Mouse (Mus musculus): ENCODE results near the gene Maff.
A peak's percentile ranks its signal among the peaks of the same experiment; 100 is the strongest.

Maff gene

DNA sequence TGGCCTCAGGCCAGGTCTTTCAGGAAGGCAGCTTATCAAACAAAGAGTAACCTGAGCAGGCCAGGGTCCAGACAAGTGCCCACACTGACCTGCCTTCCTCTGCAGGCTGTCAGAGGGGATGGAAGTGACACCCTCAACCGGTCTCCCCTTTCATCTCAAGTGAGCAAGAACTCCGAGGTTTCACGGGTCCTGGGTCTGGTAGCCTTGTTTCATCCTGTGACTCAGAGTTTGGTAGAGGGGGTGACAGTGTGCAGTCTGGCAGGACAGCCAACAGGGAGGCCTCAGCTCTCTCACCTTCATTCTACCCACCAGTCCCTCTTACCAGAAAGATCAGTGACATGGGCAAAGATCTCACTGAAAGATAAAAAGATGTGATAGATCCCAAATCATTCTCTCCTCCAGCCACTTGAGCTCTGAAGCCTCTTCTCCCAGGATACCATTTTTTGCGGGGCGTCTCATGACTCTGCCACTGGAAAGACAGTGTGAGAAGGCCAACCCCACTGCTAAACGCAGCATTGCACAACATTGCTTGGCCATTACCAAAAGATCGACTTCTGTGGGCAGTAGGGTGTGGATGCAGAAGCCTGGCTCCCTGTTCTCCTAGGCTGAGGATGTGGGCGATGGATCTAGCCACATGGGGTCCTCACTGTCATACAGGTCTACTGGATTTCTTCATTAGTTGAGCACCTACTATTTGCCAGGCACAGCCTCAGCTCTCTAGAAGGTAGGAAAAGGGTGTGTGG, at the start of gene Maff:
Maff (plus strand) TSS at position 571 of the 743 bp plus-strand sequence.
- no peak for DNase-seq (ENCODE audit: low read depth)

DNA sequence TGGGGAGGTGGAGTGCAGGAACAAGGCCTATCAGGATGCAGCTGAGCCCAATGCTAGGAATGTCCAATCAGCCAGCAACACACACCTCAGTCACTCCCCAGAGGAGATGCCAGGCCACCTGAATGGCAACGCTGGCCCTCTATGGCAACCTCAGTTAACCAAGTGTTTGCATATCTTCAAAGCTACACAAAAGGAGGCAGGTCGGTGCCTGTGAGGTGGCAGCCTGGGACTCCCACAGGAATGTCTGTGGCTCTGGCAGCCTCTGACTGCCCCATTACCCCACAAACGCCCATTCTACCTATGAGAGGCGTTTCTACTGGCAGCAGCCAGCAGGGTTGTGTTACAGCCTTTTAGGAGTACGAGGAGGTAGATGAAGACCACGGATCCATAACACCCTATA, 47.9 kb upstream of the Maff start:
- no peak for DNase-seq (ENCODE audit: low read depth)

DNA sequence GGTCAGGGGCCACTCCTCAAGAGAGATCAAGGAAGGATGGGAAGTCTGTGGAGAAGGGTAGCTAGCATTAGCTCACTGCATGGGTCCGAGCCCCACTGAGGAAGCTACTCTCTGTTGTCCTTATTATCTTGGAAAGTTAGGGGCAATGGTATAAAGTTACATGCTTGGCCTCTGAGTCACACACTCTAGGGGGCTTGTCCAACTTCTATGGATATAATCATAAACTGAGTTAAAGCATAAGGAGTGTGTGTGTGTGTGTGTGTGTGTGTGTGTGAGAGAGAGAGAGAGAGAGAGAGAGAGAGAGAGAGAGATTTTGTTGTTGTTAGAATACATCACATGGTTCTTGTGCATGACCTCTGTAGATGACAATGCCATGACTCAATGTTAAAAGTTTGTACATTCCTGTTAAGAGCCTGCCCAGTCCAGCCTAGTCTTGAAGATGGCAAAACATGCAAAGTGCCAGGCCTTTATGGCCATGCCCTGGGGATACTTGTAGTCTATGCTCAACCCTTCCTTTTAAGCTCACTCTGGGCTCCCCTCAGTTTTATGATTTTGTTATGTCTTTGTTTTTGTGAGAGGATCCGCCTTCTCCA, 46.8 kb upstream of the Maff start:
- peak; percentile 19 for DNase-seq (ENCODE audit: low read depth)

DNA sequence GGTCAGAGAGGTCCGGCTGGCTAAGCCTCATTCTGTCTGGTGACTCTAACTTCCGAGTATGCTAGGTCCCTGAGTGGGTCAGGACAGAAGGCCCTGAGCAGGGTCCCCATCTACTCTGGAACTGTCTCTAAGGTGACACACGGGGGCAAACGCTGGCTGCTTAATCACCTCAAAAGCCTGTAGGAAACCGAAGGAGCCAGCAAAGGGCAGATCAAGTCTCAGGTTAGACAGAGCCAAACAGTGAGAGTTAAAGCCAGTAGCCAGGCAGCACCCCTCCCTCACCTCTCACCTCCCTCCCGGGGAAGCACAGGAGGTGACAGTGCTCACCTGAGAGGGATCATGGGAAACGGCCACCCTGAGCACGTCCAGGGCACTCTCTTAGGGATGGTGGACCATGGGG, 42.7 kb upstream of the Maff start:
- no peak for DNase-seq (ENCODE audit: low read depth)

DNA sequence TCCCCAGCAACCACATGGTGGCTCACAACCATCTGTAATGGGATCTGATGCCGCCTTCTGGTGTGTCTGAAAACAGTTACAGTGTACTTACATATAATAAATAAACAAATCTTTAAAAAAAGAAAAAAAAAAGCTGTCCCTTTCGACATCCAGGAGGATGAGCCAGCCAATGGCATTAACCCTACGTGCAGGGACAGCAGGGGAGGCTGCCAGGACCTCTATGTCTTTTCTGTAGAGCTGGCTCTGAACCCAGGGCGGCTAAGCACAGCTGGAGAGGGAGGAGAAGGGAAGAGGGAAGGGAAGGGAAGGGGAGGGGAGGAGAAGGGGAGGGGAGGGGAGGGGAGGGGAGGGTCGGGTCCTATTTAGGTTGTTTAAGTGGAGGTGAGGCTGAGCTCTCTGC, 41.6 kb upstream of the Maff start:
- no peak for DNase-seq (ENCODE audit: low read depth)

DNA sequence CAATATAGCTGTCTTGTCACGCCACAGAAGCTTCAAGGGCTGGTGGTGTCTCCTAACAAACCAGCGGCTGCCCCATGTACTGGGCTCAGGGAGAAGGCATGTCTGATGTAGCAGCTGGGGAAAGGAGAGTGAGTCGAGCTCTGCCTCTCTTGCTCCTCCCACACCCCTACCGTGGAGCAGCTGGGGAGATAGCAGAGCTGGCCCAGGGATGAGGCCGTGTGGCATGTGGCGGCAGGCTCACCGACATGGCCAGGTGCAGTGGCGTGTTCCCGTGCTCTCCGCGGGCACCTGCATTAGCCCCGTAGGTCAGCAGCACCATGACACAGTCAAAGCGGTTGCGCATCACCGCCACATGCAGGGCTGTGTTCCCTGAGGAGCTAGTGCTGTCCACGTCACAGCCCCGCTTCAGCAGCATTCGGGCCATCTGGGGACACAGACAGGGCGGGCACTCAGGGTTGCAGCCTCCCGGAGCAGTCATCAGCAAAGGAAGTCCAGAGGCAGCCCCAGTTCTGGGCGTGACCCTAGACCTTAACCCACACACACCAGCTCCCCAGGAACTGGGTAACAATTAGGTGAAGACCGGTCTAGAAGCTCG, 40.3 kb upstream of the Maff start:
- DNase-seq (ENCODE audit: low read depth): no peak

DNA sequence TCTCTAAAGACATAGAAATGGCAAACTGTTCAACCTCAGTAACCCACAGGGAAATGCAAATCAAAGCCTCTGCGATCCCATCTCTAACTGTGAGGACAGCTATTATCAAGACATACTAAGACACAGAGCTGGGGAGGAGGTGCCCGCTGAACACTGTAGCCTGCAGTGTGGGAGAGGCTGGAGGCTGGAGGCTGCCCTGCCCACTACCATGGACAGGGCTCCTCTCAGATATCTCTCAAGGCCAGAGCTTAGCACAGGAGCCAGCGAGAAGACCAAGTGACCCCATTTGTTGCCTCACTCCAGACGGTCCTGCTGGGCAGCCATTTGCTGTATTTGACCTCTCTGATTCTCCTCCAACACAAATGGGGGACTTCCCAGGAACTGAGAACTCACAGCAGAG, 38.6 kb upstream of the Maff start:
- no peak for DNase-seq (ENCODE audit: low read depth)

DNA sequence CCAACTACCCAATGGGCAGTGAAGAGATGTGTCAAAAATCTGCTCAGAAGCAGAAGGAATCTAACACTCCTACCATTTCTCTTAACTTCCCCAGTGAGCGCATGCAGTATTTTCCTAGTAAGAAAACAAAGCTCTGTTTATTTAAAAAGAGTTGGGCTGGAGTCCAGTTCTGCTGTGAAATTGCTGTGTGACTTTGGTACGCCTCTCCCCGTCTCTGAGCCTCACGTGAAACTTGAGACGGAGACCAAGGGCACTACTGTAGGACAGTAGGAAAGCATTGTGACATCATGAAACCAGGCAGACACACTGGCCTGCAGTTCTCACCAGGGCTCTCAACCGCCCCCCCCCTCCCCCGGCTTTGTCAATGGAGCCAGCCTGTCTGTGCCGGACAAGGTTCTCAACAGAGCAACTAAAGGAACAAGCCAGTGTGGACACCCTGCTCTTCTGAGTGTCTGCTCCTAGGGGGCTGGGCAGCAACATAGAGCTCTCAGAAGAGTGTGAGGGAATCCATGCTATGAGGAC, 32.5 kb upstream of the Maff start:
- no peak for DNase-seq (ENCODE audit: low read depth)

DNA sequence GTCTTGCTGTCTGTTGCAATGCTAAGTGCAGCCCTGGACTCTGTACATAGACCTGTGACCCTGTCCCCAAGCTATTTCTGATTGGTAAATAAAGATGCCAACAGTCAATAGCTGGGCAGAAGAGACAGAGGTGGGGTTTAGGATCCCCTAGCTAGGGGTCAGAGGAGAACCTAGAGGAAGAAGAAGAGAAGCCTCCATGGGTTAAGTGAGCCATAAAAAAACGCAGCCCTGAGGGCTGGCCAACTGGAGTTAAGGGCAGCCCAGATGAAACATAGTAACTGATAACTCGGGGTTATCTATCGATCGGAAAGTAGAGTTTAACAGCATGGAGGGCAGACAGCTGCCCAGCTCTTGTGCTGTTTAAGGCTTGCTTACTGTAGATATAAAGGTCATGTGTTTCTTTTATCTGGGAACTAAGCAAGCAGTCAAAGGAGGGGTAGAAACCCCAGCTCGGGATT, 24.7 kb upstream of the Maff start:
- DNase-seq (ENCODE audit: low read depth): no peak

DNA sequence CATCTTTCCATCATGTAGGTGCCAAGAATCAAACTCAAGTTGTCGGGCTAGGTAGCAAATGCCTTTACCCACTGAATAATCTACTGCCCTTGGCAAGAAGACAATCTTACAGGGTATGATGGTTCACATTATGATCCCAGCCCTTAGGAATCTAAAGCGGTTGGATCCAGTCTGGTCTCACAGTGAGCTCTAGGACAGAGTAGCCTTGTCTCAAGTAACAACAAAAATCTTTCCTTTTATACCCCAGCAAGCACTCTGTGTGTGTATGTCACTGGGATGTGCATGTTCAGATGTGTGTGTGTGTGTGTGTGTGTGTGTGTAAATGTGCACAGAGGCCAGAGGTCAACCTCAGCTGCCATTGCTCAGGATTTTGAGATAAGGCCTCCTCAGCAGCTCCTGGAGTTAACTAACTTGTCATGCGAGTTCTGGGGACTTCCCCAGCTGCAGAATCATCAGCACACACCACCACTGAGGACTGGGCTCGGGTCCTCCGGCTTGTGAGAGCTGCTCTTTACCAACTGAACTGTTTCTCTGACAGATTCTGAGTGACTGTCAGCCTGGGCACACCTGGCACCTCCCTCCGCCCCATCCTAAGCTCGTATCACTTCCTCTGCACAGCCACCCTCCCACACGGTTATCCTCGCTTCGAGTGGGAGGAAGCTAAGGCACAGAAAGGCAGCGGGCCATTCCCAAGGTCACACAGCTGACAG, 24.0 kb upstream of the Maff start:
- DNase-seq (ENCODE audit: low read depth): no peak

DNA sequence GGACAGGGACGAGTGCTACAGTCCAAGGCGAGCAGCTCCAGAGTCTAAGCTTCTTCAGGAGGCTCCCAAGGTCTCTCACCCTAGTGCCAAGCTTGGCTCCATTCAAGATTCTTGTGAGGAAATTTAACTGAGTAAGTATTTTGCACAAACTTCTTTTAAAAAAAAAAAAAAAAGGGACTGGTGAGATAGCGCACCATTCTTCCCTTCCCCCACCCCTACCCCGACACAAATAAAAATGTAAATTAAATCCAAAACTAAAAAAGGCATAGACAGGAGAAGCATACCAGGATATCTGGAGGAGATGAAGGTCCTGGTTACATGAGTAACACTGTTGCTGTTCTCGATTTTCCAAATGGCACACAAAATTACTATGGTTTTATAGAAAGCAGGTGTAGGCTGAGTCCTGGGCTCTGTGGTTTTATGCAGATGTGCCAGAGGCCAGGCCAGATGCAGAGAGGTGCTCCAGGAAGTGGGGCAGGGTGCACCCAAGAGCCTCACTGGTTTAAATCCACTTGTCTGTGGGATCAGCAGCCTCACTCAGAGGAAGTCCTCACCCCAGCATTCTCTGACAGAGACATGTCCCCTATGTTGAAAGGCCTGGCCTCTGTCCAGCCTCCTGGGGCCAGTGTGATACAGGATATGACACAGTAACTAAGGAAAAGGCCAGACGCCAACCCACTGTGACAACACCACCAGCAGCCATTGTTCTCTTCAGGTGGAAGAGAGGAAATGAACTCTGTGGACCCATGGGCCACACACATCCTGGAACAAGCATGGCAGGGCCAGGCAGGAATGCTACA, 23.2 kb upstream of the Maff start:
- DNase-seq (ENCODE audit: low read depth): no peak

DNA sequence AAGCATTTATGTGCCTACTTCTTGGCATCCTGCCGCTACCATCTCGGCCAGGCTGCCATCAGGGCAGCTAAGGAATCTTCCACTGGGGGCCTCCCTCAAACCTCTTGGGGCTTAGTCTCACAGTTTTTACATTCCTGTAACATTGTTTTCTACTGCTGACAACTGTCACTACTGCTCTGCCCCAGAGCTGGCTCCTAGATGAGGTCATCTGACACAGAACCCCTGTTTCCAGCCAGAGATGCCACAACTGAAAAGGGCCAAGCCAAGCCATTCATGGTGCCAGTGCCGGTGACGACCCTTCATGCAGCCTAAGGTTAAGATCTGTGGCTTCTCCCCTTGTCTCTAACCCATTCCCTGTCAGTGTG, 22.6 kb upstream of the Maff start:
- no peak for DNase-seq (ENCODE audit: low read depth)

DNA sequence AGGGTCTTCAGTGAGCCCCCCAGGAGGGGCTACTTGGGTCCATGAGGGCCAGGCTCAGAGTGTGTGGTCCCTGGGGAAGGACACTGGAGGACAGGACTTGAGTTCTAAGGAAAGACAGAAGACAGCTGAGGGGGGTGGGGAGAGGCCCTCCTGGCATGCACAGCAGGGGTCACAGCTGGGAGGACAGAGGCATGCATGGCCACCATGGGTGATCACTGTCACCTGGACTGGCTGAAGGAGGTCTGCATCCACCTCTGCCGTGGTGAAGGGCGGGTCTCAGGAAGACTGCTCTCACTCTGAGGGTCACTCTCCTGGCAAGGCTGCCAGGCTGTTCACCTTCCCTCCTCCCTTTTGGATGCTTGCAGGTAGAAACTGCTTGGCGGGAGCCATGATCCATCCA, 22.0 kb upstream of the Maff start:
- DNase-seq (ENCODE audit: low read depth): no peak

DNA sequence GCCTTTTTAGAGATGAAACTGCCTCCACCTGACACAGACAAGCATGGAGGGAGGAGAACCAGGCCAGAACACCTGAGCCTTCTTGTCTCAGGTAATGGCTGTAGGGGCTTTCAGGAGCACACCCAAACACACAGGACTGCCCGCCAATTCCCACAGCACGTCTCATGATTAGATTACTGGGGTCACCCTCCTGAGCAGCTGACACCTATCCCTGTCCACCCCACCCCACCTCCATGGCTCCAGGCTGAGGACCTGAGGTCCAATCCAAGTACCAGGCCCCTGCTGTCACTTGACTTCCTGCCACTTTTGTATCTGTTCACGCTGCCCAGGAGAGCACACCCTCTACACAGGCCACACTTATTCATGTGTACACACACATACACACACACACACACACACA, 20.7 kb upstream of the Maff start:
- DNase-seq (ENCODE audit: low read depth): no peak

DNA sequence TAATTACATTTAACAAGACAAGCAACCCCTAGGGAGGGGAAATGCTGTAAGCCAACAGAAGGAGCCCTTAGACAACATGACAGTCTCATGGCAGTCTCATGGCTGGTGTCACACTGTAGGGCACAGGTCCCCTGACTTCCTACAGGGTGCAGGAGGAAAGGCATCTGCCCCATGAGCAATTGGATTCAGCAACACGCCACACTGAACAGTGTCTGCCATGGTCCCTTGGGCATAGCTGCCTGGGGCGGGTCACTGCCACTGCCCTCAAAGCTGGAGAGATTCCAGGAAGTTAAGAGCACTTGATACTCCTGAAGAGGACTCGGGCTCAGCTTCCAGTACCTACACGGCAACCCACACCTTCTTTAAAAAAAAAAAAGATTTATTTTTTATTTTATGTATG, 20.2 kb upstream of the Maff start:
- no peak for DNase-seq (ENCODE audit: low read depth)

DNA sequence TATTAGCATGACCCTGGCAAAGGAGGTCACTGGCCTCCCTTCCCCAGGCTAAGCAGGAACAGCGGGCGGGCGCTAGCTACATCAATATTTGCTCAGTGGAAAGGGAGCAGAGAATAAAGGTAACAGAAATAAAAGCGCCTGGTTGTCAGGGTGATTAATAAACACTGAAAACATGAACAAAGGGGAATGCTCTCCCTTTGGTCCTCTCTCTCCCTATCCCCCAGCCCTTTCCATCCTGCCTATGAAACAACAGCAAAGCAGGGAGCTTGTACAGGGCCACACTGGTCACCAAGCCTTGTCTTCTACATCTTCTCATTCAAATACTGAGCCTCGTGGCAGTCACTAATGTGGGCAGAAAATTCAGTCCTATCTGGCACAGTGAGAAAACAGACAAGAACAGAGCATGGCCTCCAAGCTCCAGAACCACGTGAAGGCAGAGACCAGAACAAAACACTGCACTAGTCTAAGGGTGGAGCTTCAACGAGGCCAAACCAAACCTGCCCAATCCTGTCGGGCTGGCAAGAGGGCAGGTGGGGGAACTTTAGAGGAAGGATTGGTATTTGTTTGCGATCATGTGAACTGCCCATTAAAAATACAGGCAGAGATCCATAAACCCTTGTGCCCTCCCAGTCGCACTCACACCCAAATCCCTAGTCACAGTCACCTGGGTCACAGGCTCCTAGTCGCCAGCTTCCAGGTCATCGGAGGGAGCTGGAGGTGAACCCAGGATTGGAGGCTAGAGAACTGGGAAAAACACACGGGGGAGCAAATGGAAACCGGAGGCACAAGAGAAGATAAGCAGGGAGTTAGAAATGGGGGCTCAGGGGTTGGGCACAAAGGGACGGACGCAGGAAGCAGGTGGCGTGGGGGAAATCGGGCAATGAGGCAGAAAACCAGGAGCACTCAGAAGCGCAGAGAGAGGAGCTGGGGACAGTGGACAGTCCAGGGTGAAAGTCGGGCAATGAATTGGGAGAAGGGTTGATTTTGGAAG, 19.2 kb upstream of the Maff start:
- DNase-seq (ENCODE audit: low read depth): no peak

DNA sequence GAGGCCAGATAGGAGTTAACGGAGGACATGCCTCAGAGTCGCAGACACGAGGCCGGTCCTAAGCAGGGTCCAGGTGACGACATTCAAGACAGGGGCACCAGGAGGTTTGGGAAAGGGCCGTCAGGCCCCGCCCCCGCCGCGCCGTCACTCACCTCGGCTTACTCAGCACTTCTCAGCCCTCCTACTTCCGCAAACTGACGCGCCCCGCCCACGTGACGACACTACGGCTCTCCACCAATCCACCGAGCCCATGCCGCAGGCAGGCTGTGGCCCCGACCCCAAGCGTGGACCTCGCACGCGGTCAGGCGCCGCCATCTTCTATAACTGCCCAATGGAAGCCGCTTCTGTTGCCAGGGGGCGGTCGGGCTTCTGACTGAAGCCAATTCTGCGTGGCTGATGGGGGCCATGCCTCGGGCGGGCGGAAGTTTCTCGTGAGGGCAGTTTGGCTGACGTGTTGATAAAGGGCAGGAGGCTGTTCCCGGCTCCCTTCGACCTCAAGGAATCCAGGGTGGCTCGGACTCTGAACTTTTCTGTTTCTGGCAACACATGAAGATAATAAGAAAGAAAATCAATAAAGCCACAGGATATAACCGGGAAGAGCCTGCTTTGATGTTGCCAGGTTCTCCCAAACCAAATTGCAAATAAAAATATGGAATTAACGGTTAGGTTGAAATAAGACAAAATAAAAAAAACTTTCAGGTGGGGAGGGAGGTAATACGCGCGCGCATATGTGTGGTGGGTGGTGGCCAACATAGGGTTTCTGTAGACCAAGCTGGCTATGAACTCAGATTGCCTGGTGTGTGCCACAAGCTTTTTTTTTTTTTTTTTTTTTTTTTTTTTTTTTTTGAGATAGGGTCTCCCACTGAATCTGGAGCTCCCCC, 18.1 kb upstream of the Maff start, which contains the start of gene Pla2g6:
Pla2g6 (minus strand) TSS at position 333 of the 881 bp plus-strand sequence.
- DNase-seq (ENCODE audit: low read depth): peak; percentile 98

DNA sequence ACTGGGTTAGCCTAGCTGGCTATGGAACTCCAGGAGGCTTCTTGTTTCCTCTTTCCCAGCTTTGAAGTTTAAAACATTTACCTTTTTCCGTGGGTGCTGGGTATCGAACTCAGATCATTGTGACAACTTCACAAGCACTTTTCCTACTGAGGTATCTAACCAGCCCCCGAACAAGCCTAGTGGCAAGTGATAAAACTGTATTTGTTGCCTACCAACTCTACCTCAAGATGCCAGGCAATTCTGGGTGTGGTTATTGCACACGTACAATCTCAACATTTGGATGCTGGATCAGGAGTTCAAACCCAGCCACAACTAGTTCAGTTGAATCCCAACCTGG, 17.5 kb upstream of the Maff start:
- no peak for DNase-seq (ENCODE audit: low read depth)

DNA sequence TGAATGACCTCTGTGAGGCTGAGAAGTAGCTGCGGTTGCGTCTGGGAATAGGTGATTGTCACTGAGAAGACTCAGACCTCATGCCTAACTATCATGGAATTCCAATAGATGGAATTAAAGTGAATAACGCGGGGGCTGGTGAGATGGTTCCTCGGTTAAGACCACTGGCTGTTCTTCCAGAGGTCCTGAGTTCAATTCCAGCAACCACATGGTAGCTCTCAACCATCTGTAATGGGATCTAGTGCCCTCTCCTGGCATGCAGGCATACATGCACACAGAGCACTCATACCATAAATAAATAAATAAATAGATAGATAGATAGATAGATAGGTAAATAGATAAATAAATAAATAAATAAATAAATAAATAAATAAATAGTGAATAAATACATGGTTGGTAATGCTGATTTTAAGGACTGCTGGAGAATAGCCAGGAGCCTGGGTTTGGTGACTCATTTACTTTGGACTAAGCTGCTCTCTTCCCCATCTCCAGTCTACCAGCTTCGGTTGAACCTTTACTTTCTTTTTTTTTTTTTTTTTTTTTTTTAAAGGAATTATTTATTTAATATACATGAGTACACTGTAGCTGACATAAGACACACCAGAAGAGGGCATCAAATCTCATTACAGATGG, 17.0 kb upstream of the Maff start:
- DNase-seq (ENCODE audit: low read depth): no peak
